Mouse (Mus musculus): ENCODE measurements at regions not wholly inside any gene's neighbourhood (a gene's known extent, or its start where the extent isn't known, plus 50 kb on each side); places are given as distances from the start of the nearest gene placed in this dataset.

DNA sequence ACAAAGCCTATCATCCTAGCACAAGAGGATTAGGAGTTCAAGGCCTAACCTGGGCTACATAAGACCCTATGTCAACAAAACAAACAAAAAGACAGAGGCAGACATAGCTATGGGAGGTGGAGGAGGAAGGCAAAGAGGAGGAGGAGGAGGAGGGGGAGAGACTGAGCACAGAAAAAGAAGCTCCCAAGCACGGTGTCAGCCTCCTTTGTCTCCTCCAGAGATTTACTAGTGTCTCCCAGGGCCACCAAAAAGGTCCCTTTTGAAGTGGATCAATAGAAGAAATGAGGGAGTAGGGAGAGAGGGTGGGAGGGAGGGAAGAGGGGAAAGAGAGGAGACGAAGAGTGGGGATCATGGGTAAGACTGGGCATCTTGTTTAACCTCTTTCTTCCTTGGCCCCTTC, 80.5 kb upstream of the Maml3 start:
- no peak for TF ChIP-seq CTCF (IDR thresholded peaks at IDR 0.05; ENCODE audit: control insufficient read depth, insufficient read depth, insufficient read length)
- TF ChIP-seq MAX (IDR thresholded peaks at IDR 0.05), result no peak
- TF ChIP-seq USF1 (IDR thresholded peaks at IDR 0.05; ENCODE audit: low read depth), result no peak
- TF ChIP-seq CEBPB (IDR thresholded peaks at IDR 0.05; ENCODE audit: low read depth), result no peak
- TF ChIP-seq MYOG (IDR thresholded peaks at IDR 0.05; ENCODE audit: control insufficient read depth, extremely low read depth, insufficient read length), result no peak
- no peak for TF ChIP-seq MYOD1 (IDR thresholded peaks at IDR 0.05; ENCODE audit: control insufficient read depth, insufficient read length, low read depth)

All from C2C12 (cell line).